Mouse (Mus musculus) limb, embryonic 15.5 days (tissue): ENCODE data around the gene Nostrin. TPM values are rescaled to one million over a fixed set of nuclear protein-coding genes. Genes with fewer than 3 reads are reported as not detected.

Experiments
- polyA plus RNA-seq: library from polyadenylated mRNA; unstranded; fragments of >200 nt; fragmentation: Nextera tagmentation; extraction: Ambion mirVana; gene quantifications from 2 replicates; pipeline ENCODE4 v1.2.1, GENCODE M21; 2015

The Nostrin gene
- polyA plus RNA-seq, 1 experiment from 2014 or later: 1.0 TPM

Other genes starting within 250 kb of the Nostrin start
- 132 TPM in 2 replicates for gene Spc25, start 70.4 kb downstream of the Nostrin start, polyA plus RNA-seq
- not detected in 2 replicates for gene G6pc2, start 75.3 kb downstream of the Nostrin start, polyA plus RNA-seq
- gene Abcb11, start 206.8 kb downstream of the Nostrin start, polyA plus RNA-seq: not detected in 2 replicates
- gene Dhrs9, start 244.6 kb downstream of the Nostrin start, polyA plus RNA-seq: 0.11 and 0.15 TPM in 2 replicates